ENCODE assay signal across 21 mouse cellular contexts in the genomic region with DNA sequence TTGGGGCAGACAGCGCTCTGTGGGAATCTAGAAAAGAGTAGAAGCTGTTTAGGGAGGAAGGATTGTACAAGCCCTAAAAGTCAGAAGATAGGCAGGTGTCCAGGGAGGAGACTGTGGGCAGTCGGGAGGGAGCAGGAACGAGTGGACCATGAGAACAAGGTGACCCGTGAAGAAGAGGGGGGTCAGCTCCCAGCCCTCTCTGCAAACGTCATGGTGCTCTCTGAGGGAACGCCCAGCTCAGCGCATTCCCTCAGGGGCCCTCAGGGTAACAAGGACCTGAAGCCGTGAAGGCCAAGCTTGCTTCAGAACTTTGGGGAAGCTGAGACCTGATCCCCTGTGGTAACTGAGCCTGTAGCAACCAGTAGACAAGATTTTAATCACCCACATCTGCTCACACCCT. TPM values are rescaled to one million over a fixed set of nuclear protein-coding genes. Genes with fewer than 3 reads are reported as not detected.
"Had no signal": no experiment of that assay in that cellular context is flagged by ENCODE, and none has a peak within 500 bp of the region (broad histone marks: within the 10 kb centered on the region; RNA-seq: fewer than 3 reads in every experiment).

No protein-coding gene starts in this region.

- ATAC-seq: intestine, embryonic 15.5 days; liver, embryonic 12.5 days; midbrain, embryonic 13.5 days had no signal

- DNase-seq: kidney, adult 11 months; layer of hippocampus, adult 9-11 months; liver; lung, adult 18-20 months; thymus, adult 18-20 months; thymus, postnatal 36 days had no signal

- H3K27ac ChIP-seq: intestine, embryonic 15.5 days; layer of hippocampus, adult 2 months; limb, embryonic 10.5 days; limb, embryonic 13.5 days; liver, embryonic 12.5 days; liver, embryonic 15.5 days; macrophage; midbrain, embryonic 13.5 days had no signal

- H3K9ac ChIP-seq: intestine, embryonic 15.5 days; limb, embryonic 13.5 days; liver, embryonic 12.5 days; liver, embryonic 15.5 days; midbrain, embryonic 13.5 days had no signal

- H3K4me3 ChIP-seq: intestine, embryonic 15.5 days; layer of hippocampus, adult 2 months; limb, embryonic 10.5 days; limb, embryonic 13.5 days; liver, embryonic 12.5 days; liver, embryonic 15.5 days; midbrain, embryonic 13.5 days had no signal

- H3K9me3 ChIP-seq: intestine, embryonic 15.5 days; limb, embryonic 10.5 days; liver, embryonic 12.5 days; liver, embryonic 15.5 days; midbrain, embryonic 13.5 days had no signal

- H3K4me2 ChIP-seq: intestine, embryonic 15.5 days; limb, embryonic 13.5 days; liver, embryonic 12.5 days; liver, embryonic 15.5 days; midbrain, embryonic 13.5 days had no signal

- H3K27me3 ChIP-seq: intestine, embryonic 15.5 days; liver, embryonic 12.5 days had no signal

- H3K36me3 ChIP-seq: intestine, embryonic 15.5 days; limb, embryonic 10.5 days; limb, embryonic 13.5 days; liver, embryonic 12.5 days; liver, embryonic 15.5 days; midbrain, embryonic 13.5 days had no signal

- H3K4me1 ChIP-seq: intestine, embryonic 15.5 days; midbrain, embryonic 13.5 days had no signal

RNA-seq across cellular contexts. Expression of a gene that starts 39.0 kb away (rescaled TPM):
- total RNA-seq: left cerebral cortex, adult 18-20 months; left cerebral cortex, postnatal 25 days had no signal
- polyA plus RNA-seq: intestine, embryonic 15.5 days; large intestine, adult 2 months; limb, embryonic 10.5 days; macrophage; small intestine, adult 2 months; spleen, adult 2 months; urinary bladder, adult 2 months had no signal

RNA-seq across cellular contexts. Expression of a gene that starts 43.2 kb away (rescaled TPM):
- total RNA-seq: layer of hippocampus, adult 2 months; midbrain, postnatal 0 days had no signal
- polyA plus RNA-seq: macrophage; midbrain, postnatal 0 days; spleen, adult 2 months; urinary bladder, adult 2 months had no signal
